Mouse (Mus musculus): ENCODE measurements around the gene Abcc9. TPM values are rescaled to one million over a fixed set of nuclear protein-coding genes. Genes with fewer than 3 reads are reported as not detected.
"Not testable (repeated sequence)": the region's sequence is repeated elsewhere in the genome, so short reads cannot be mapped to it uniquely, and the experiment has no call there.

The Abcc9 gene
- polyA plus RNA-seq, 1 experiment from 2014 or later: 4.9 TPM

GRCm38 (mm10) chr6:142670021-142670420, 32.1 kb downstream of the Abcc9 start:
- no peak overlapping the region for H3K9ac ChIP-seq
- H3K4me2 ChIP-seq: no peak overlapping the region
- TF ChIP-seq CTCF (IDR thresholded peaks at IDR 0.05; ENCODE audit: low read depth): no peak
- WGBS: 77% methylated on average over 2 of the region's 2 CpGs
- peaks cover 3% of the 10 kb centered on the region; the same call in 1 of the 2 replicates for H3K9me3 ChIP-seq (ENCODE audit: low read depth, low read length)
- no peaks in the 10 kb centered on the region for H3K36me3 ChIP-seq (ENCODE audit: insufficient read depth)
- H3K27me3 ChIP-seq (ENCODE audit: insufficient read depth, low read length): no peaks in the 10 kb centered on the region
- no peak for DNase-seq
- ATAC-seq (ENCODE audit: insufficient read depth): no peak
- H3K4me1 ChIP-seq (ENCODE audit: insufficient read depth): 0 out of 2 replicates have a peak, but pooled peaks cover 4% of the 10 kb centered on the region
- H3K4me3 ChIP-seq (ENCODE audit: low read depth, low read length): no peak overlapping the region
- H3K27ac ChIP-seq (ENCODE audit: low read depth): no peak overlapping the region

GRCm38 (mm10) chr6:142669343-142669742, 32.8 kb downstream of the Abcc9 start:
- H3K9ac ChIP-seq: no peak overlapping the region
- peak; percentile 22 for DNase-seq
- no peaks in the 10 kb centered on the region for H3K27me3 ChIP-seq (ENCODE audit: insufficient read depth, low read length)
- H3K4me2 ChIP-seq: no peak overlapping the region
- no peak for TF ChIP-seq CTCF (IDR thresholded peaks at IDR 0.05; ENCODE audit: low read depth)
- peaks cover 3% of the 10 kb centered on the region; the same call in 1 of the 2 replicates for H3K9me3 ChIP-seq (ENCODE audit: low read depth, low read length)
- ATAC-seq (ENCODE audit: insufficient read depth): no peak
- WGBS: 76% methylated on average over 6 of the region's 6 CpGs
- H3K36me3 ChIP-seq (ENCODE audit: insufficient read depth): no peaks in the 10 kb centered on the region
- no peak overlapping the region for H3K4me3 ChIP-seq (ENCODE audit: low read depth, low read length)
- H3K4me1 ChIP-seq (ENCODE audit: insufficient read depth): 0 out of 2 replicates have a peak, but pooled peaks cover 4% of the 10 kb centered on the region
- H3K27ac ChIP-seq (ENCODE audit: low read depth): no peak overlapping the region

GRCm38 (mm10) chr6:142668831-142669230, 33.3 kb downstream of the Abcc9 start:
- Histone ChIP-seq H3K36me3 (ENCODE audit: insufficient read depth) (no peaks in the 10 kb centered on the region), H3K4me3 (ENCODE audit: low read depth, low read length) (no peak overlapping the region), H3K27ac (ENCODE audit: low read depth) (no peak overlapping the region), H3K9me3 (ENCODE audit: low read depth, low read length) (peaks cover 3% of the 10 kb centered on the region; the same call in 1 of the 2 replicates), H3K27me3 (ENCODE audit: insufficient read depth, low read length) (no peaks in the 10 kb centered on the region), H3K4me2 (no peak overlapping the region), H3K4me1 (ENCODE audit: insufficient read depth) (0 out of 2 replicates have a peak, but pooled peaks cover 4% of the 10 kb centered on the region), H3K9ac (no peak overlapping the region)
- ATAC-seq (ENCODE audit: insufficient read depth): no peak
- peak; percentile 5 for DNase-seq
- TF ChIP-seq CTCF (IDR thresholded peaks at IDR 0.05; ENCODE audit: low read depth): no peak
- WGBS: 65% methylated on average over 6 of the region's 6 CpGs

GRCm38 (mm10) chr6:142668419-142668766, 33.7 kb downstream of the Abcc9 start:
- no peak for ATAC-seq (ENCODE audit: insufficient read depth)
- H3K9me3 ChIP-seq (ENCODE audit: low read depth, low read length): peaks cover 3% of the 10 kb centered on the region; the same call in 1 of the 2 replicates
- DNase-seq: no peak
- 16% methylated on average over 1 of the region's 1 CpGs for WGBS
- no peak overlapping the region for H3K4me3 ChIP-seq (ENCODE audit: low read depth, low read length)
- no peak overlapping the region for H3K9ac ChIP-seq
- H3K4me2 ChIP-seq: no peak overlapping the region
- H3K4me1 ChIP-seq (ENCODE audit: insufficient read depth): 0 out of 2 replicates have a peak, but pooled peaks cover 4% of the 10 kb centered on the region
- no peak for TF ChIP-seq CTCF (IDR thresholded peaks at IDR 0.05; ENCODE audit: low read depth)
- H3K27me3 ChIP-seq (ENCODE audit: insufficient read depth, low read length): no peaks in the 10 kb centered on the region
- no peaks in the 10 kb centered on the region for H3K36me3 ChIP-seq (ENCODE audit: insufficient read depth)
- H3K27ac ChIP-seq (ENCODE audit: low read depth): no peak overlapping the region

GRCm38 (mm10) chr6:142667701-142668418, 34.3 kb downstream of the Abcc9 start:
- 77% methylated on average over 7 of the region's 7 CpGs for WGBS
- Histone ChIP-seq H3K4me2 (no peak overlapping the region), H3K9me3 (ENCODE audit: low read depth, low read length) (no peaks in the 10 kb centered on the region), H3K4me3 (ENCODE audit: low read depth, low read length) (no peak overlapping the region), H3K36me3 (ENCODE audit: insufficient read depth) (no peaks in the 10 kb centered on the region), H3K27ac (ENCODE audit: low read depth) (no peak overlapping the region), H3K9ac (no peak overlapping the region), H3K27me3 (ENCODE audit: insufficient read depth, low read length) (no peaks in the 10 kb centered on the region), H3K4me1 (ENCODE audit: insufficient read depth) (0 out of 2 replicates have a peak, but pooled peaks cover 4% of the 10 kb centered on the region)
- ATAC-seq (ENCODE audit: insufficient read depth) (no peak), DNase-seq (peak; percentile 6)
- no peak for TF ChIP-seq CTCF (IDR thresholded peaks at IDR 0.05; ENCODE audit: low read depth)

- 94% methylated on average over 3 of the region's 3 CpGs for WGBS
- not testable (repeated sequence) for H3K36me3 ChIP-seq (ENCODE audit: insufficient read depth); H3K27me3 ChIP-seq (ENCODE audit: insufficient read depth, low read length); H3K4me2 ChIP-seq; H3K27ac ChIP-seq (ENCODE audit: low read depth); H3K4me3 ChIP-seq (ENCODE audit: low read depth, low read length); H3K9ac ChIP-seq; DNase-seq; ATAC-seq (ENCODE audit: insufficient read depth); H3K9me3 ChIP-seq (ENCODE audit: low read depth, low read length); H3K4me1 ChIP-seq (ENCODE audit: insufficient read depth)
Observed at GRCm38 (mm10) chr6:142662056-142662455, 40.1 kb downstream of the Abcc9 start.

GRCm38 (mm10) chr6:142659038-142659437, 43.1 kb downstream of the Abcc9 start:
- 68% methylated on average over 5 of the region's 5 CpGs for WGBS
- no peak overlapping the region for H3K4me3 ChIP-seq (ENCODE audit: low read depth, low read length)
- peak; percentile 53 for TF ChIP-seq CTCF (IDR thresholded peaks at IDR 0.05; ENCODE audit: low read depth)

More at GRCm38 (mm10) chr6:142659038-142659437, 43.1 kb downstream of the Abcc9 start:
- no peak overlapping the region for H3K4me2 ChIP-seq
- no peak overlapping the region for H3K27ac ChIP-seq (ENCODE audit: low read depth)
- DNase-seq (peak; percentile 62), ATAC-seq (ENCODE audit: insufficient read depth) (no peak)
- no peaks in the 10 kb centered on the region for H3K4me1 ChIP-seq (ENCODE audit: insufficient read depth)
- no peaks in the 10 kb centered on the region for H3K9me3 ChIP-seq (ENCODE audit: low read depth, low read length)
- H3K27me3 ChIP-seq (ENCODE audit: insufficient read depth, low read length): no peaks in the 10 kb centered on the region
- no peak overlapping the region for H3K9ac ChIP-seq
- no peaks in the 10 kb centered on the region for H3K36me3 ChIP-seq (ENCODE audit: insufficient read depth)
